Mouse (Mus musculus) monocyte, adult 2 months (primary cell): ENCODE data around the gene Gtf3a.
"Not testable (repeated sequence)": the region's sequence is repeated elsewhere in the genome, so short reads cannot be mapped to it uniquely, and the experiment has no call there.

Experiments
- DNase-seq, 2 experiments: peaks; one replicate each; pipeline ENCODE4 v3.0.0; 2022; ENCODE audit warnings: low spot score in 2 of 2, low read depth in 1 of 2

Gtf3a gene

DNA sequence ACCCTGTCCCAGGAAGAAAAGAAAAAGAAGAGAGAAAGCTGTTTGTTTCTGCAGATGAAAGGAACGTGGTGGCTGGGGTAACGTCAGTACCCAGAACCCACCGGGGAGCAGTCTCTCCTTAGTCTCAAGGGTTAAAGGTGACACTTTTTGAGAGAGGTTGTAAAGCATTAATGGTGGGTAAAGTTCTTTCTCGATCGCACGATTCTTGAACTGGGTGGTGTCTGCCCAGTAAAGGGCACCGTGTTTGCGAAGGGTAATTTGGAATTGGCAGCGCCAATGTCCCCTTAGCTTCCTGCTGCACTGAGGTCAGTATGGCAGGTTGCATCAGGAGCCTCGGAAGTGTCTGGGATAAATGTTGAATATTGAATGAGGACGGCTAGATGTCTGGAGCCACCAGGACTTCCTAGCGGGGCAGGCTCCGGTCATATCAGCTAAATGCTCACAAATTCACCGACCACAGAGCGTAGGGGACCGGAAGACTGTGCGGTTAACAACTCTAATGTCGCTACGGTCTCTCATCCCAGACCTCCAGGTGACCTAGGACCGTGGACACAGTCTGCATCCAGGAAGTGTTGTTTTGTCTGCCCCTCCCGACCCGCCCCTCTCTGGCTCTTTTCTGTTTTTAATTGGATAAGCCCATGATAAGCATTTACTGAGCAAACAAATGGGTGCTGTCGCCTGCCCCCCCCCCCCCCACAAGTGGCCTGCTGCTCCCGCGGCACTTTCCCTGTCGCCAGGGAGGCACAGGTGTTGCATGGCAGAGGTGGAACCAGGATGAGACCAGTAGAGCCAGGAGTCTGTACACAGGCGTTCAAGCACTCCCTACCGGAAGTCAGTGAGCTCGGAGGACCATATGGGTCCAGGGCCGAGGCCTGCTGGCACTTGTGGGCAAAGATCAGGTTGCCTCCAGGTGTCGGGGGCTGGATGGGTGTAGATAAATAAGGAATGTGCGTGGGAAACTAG, 10.6 kb upstream of the Gtf3a start:
- DNase-seq = no peak

DNA sequence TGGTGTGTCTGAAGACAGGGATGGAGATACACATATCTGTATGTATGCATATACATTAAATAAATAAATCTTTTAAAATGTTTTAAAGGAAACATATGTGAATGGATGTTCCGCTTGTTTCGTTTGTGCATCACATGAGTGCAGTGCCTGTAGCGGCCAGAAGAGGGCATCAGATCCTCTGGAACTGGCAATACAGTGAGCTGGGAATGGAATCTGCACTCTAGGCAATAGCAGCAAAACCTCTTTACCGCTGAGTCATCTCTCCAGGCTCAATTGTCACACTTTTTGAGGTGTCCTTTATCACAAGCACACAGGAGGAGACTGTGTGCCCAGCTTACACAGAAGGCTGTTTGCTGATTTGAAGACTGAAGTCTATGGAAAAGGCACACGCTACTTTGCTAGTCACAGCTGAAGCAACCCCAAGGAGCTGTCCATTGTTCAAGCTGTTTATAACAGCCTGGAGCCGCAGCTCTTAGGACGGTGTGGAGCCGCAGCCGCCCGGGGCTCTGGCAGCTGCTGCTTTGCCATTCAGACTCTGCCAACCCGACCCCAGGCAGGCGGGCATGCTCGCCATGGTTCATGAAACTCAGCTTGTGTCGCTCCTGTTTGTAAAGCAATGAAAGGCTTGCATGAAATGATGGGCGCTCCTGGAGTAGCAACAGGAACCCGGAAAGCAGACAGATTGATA, 9.2 kb upstream of the Gtf3a start:
- DNase-seq = no peak

GRCm38 (mm10) chr5:146940219-146940618, 8.2 kb upstream of the Gtf3a start:
- no peak for DNase-seq

DNA sequence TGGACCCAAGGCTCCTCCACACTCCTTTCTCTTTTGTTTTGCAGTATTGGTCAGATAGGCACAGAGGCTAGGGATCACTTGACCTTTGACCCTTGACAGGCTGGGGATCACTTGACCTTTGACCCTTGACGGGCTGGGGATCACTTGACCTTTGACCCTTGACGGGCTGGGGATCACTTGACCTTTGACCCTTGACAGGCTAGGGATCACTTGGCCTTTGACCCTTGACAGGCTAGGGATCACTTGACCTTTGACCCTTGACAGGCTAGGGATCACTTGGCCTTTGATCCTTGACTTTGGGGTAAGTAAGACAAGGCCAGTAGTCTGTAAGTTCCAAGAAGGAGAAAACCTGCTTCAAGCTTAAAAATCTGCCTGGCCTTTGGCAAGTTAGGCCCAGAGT, 6.5 kb upstream of the Gtf3a start:
- DNase-seq = not testable (repeated sequence)

DNA sequence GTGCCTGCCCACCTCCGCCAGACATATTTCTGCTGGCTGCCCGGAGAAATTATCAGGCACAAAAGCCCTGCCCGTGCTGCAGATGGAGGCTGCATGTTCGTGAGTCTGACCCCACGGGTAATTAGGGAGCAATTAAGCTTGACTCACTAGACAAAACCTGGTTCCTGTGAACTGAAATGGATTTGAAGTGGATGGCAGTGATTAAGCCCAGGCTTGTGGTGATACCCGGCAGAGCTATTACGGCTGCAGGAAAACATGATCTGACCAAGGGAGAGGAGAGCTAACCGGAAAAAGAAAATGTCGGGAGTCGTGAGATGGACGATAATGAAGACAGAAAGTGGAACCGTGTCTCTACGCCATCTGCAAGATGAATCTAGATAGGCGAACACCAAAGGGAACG, 5.5 kb upstream of the Gtf3a start:
- no peak for DNase-seq

DNA sequence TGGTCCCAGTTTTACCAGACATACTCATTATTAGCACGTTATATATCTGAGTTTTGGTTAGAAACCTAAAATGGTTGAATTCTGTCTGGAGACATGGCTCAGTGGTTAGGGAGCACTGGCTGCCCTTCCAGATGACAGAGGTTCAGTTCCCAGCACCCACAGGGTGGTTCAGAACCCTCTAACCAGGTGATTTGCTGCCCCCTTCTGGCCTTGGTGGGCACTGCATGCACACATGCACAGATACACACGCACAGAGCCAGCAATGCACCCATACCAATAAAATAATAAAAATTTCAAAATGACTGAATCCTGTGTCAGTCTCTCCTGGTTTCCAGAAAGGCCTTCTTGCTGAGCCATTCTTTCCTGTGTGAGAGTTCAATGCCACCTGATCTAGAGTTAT, 3.9 kb upstream of the Gtf3a start:
- DNase-seq = no peak

DNA sequence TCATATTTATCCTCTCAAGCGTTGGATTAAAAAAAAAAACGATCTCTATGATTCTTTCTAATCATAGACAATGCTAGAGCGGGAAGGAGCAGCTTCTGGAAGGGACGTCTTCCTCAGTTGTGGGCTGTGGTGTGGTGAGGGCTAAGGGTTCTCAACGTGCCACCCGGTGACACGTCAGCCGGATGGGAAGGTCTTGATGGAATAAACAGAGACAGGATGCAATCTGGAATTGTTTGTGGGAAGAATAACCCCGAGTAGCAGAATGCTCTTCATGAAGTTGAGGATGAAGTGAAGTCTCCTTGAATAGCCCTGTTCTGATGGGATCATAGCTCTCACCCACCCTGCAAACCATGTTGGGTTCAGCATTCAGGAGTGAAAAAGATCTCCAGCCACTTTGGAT, 1.8 kb upstream of the Gtf3a start:
- DNase-seq = no peak

DNA sequence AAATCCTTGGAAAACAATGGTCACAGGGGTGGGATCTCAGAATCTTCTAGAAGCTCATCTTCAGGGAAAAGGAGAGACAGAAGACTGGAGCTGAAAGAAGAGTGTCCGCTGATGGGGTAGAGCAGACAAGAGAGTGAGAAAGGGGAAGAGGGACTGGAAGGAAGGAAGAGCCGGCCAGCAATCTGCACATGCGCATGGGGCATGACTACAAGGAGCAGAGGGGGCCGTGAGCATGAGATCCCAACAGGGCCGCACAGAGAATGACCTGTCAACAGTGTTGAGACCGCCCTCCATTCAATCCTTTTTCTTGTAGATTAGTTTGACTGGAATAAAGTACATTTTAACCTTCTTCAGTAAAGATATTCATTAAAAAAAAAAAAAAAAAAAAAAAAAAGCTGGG, 960 bp upstream of the Gtf3a start:
- DNase-seq = no peak

- no peak for DNase-seq
Observed at GRCm38 (mm10) chr5:146948041-146948507, 383 bp upstream of the Gtf3a start.

DNA sequence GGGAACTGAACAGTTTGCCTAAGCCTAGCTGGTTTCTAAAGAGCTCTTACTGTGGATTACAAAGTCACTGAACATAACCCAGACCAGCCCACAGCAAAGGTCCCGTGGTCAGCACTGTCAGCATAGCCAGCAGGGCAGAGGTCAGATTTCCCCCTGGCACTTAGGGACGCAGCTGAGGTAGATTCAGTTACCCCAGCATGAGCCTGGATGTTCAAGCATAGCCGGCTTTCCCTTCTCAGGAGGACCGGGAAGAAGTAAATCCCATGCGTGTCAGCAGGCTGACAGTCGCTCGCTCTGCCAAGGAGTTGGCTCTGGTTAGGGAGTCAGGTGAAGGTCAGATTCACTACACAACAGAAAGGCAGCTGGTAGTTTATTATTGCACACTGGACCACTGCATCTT, 6.1 kb downstream of the Gtf3a start:
- no peak for DNase-seq

DNA sequence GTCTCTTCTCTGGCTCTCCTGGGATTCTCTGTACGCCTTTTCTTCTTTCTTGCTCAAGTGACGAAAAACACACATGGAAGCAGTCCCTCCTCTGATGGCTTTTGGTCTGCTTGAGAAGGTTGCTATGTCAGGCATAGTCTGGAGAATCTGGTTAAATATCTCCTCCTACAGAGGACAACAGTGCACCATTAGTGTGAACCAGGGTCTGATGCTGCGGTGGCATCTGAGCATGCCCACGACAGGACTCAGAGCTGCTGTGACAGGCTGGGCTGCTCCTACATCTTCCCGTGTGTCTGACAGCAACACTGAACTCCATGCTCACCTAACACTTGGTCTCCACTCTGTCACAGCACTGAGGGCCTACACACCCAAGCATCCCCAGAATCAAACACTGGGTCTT, 7.2 kb downstream of the Gtf3a start:
- no peak for DNase-seq

DNA sequence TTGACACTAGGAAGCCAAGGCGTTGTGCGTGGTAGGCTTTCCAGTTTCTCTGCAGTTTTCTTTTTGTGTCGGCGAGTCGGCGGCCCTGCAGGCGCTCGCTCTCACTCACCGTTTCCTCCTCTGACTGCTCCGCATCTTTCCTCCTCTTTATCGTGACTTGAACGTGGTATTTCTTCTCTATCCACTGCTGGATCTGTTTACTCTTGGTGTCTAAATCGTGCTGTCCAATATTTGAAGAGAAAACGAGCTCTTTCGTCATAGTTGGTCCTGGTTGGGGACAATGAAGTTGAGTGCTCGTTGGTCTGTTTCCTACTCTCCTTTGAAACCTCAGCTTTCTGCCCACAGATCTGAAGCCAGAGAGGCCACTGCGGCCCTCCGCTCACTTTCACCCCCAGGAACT, 8.2 kb downstream of the Gtf3a start:
- no peak for DNase-seq

GRCm38 (mm10) chr5:146963118-146963936, 14.9 kb downstream of the Gtf3a start, which contains the start of gene Mtif3:
Gene Mtif3, minus strand, starts transcription at chr5:146963800.
- DNase-seq = peak; percentile 34 to 49

DNA sequence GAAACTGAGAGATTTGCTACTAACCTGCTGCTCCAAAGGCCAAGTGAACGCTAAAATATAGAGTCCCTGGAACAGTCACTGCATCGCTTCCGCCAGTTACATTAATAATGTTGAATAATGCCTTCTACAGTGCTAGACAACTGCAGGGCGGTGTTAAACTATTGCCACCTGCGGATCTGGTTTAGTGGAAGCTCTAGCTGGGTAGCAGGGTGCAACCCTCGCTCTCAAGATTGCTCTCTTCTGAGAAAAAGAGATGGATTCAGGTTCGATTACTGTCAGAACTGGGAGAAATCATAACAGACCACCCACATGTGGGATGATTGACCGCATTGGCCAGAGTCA, 15.5 kb downstream of the Gtf3a start:
- no peak for DNase-seq

- DNase-seq = no peak
Observed at GRCm38 (mm10) chr5:146968695-146969393, 20.4 kb downstream of the Gtf3a start.

GRCm38 (mm10) chr5:146971776-146972561, 23.5 kb downstream of the Gtf3a start:
- DNase-seq = no peak

DNA sequence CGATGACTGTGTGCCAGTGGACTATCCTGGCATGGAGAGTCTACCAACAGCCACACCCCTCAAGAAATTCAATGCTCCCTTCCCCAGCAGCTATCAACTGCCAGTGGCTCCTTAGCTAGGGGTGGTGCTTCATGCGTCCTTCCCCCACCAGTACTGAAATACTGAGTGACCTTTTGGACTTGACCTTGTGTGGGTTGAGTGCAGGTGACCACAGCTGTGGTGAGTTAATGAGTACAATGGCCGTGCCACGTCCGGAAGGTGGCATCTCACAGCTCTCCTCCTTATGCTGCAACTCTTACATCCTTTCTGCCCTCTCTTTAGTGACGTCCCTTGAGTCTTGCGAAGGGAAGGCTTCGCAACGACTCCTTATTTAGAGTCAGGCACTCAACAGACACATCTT, 24.9 kb downstream of the Gtf3a start:
- no peak for DNase-seq

- no peak for DNase-seq
Observed at GRCm38 (mm10) chr5:146973858-146974780, 25.7 kb downstream of the Gtf3a start.

GRCm38 (mm10) chr5:146974781-146975123, 26.3 kb downstream of the Gtf3a start:
- no peak for DNase-seq
